Mouse (Mus musculus): ENCODE data around the gene Gucy1b2.
A peak's percentile ranks its signal among the peaks of the same experiment; 100 is the strongest.

The Gucy1b2 gene

GRCm38 (mm10) chr14:62456239-62456747 lies at the start of gene Gucy1b2:
Gene Gucy1b2, minus strand, starts transcription at chr14:62456289.
- no peak for DNase-seq (ENCODE audit: low spot score)

GRCm38 (mm10) chr14:62497391-62497790 lies 41.3 kb upstream of the Gucy1b2 start:
- DNase-seq (ENCODE audit: low spot score) = no peak

- no peak for DNase-seq (ENCODE audit: low spot score)
Measured at GRCm38 (mm10) chr14:62496501-62496900, 40.4 kb upstream of the Gucy1b2 start.

GRCm38 (mm10) chr14:62493456-62493855 lies 37.4 kb upstream of the Gucy1b2 start:
- DNase-seq (ENCODE audit: low spot score) = no peak

- peak; percentile 80 for DNase-seq (ENCODE audit: low spot score)
Measured at GRCm38 (mm10) chr14:62492196-62492850, 36.2 kb upstream of the Gucy1b2 start.

- DNase-seq (ENCODE audit: low spot score) = no peak
Measured at GRCm38 (mm10) chr14:62488270-62488669, 32.2 kb upstream of the Gucy1b2 start.

GRCm38 (mm10) chr14:62481381-62481780 lies 25.3 kb upstream of the Gucy1b2 start:
- DNase-seq (ENCODE audit: low spot score) = no peak

DNA sequence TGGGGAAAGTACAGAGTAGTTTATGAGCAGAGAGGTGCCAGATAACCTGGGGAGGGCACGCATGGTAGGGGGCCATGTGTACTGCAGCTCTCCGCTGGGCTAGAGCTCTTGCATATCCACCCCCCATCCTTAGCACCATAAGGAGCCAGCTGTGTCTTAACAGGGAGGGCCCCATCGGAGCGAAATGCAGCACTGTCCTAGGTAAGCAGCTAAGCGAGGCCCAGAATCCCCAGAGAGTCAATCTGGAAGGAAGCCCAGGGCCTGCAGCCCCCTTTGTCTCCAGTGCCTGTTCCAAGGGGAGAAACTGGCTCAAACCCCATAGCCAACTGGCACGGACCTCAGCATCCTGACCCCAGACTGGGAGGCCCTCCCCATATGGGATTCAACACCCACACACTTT lies 23.3 kb upstream of the Gucy1b2 start:
- no peak for DNase-seq (ENCODE audit: low spot score)

DNA sequence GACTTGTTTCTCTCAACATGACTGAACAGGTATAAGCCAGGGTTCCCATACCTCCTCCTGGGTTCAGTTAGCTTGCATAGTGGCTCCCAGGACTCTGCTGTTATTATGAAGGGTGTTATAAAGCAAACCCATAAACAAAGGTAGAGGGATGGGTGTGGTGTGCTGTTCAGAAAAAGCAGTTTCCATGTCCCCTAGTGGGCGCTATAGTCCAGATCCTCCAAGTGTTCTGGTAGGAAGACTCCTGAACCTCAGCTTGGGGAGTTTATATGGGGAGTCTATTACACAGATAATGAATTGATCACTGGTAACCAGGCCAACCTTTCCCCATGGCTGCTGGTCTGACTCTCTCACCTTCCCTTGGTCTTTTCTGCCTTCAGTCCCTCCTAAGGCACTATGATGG lies 18.4 kb upstream of the Gucy1b2 start:
- DNase-seq (ENCODE audit: low spot score) = no peak

GRCm38 (mm10) chr14:62472061-62472460 lies 16.0 kb upstream of the Gucy1b2 start:
- DNase-seq (ENCODE audit: low spot score) = no peak

DNA sequence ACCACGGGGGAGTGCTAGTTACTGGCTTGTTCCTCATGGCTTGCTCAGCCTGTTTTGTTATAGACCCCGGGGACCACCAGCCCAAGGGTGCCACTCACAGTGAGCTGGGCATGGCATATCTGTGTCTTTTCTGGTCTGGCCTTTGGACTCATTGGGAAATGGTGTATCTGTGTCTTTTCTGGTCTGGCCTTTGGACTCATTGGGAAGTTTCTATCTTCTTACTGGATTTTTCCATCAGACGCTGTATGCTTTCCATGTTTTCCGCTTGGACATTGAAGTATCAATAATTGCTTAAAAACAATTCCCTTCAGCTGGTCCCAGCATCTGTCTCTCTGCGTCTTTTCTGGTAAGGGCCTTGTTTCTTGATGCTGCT lies 12.7 kb upstream of the Gucy1b2 start:
- no peak for DNase-seq (ENCODE audit: low spot score)

DNA sequence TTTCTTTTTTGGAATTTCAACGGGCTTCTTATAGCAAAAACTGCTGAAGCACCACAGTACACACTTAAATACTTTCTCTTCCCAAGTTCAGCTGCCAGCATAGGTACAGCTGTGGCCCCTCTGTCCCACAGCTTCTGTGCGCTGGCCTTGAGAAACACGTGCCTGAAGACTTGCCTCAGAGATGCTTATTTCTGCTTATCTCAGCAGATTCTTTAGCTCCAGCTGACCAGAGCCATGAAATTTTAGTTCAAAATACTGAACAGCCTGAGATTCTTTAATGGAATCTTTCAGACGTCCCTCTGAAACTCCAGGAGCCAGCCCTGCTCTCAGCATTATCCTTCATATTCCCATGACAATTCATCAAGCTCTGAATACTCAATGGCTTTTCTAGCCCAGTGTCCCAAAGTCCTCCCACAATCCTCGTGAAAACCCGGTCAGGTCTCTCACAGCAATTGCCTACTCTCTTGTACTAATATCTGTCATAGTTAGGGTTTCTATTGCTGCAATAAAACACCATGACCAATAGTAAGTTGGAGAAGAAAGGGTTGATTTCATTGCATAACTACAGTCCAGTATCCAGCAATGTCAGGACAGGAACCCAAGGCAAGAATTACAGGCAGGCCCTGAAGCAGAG lies 12.1 kb upstream of the Gucy1b2 start:
- no peak for DNase-seq (ENCODE audit: low spot score)

DNA sequence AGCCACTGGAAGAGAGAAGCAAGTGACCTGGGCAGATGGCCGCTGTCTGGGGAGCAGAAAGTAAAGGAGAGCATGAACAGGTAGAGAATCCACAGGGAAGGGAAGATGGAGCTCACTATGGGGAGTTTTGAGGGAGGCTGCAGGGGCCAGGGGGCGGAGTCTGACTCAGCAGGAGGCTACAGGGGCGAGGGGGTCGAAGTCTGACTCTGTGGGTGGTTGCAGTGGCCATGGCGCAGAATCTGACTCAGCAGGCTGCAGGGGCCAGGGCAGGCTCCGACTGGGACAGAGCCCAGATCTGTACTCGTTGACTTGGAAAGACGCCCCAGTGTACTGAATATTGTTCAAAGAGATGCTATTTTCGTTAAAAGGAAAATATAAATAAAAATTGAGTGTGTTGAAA lies 8.9 kb upstream of the Gucy1b2 start:
- DNase-seq (ENCODE audit: low spot score) = peak; percentile 26

DNA sequence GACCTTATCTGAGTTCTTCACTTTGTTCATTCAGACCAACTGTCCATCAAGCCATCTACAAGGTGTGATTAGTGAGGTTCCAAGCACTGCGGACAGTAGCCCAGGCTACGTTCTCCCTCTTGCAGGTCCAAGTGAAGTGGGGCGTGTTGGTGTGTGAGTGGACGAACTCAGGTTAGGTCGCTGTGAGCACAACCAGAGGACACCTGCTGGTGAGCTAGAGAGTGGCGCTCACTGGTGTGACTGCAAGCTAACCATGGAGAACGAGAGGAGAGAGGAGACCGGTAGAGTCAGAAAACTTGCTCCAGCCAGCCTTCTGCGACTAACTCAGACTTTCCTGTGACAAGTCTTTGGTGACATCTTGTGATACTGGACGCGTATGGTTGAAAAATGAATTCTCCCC lies 3.5 kb upstream of the Gucy1b2 start:
- no peak for DNase-seq (ENCODE audit: low spot score)

GRCm38 (mm10) chr14:62457420-62458181 lies 1.5 kb upstream of the Gucy1b2 start:
- DNase-seq (ENCODE audit: low spot score) = peak; percentile 81

GRCm38 (mm10) chr14:62455570-62455879 lies 564 bp downstream of the Gucy1b2 start:
- no peak for DNase-seq (ENCODE audit: low spot score)

GRCm38 (mm10) chr14:62454760-62455569 lies 1.1 kb downstream of the Gucy1b2 start:
- no peak for DNase-seq (ENCODE audit: low spot score)

DNA sequence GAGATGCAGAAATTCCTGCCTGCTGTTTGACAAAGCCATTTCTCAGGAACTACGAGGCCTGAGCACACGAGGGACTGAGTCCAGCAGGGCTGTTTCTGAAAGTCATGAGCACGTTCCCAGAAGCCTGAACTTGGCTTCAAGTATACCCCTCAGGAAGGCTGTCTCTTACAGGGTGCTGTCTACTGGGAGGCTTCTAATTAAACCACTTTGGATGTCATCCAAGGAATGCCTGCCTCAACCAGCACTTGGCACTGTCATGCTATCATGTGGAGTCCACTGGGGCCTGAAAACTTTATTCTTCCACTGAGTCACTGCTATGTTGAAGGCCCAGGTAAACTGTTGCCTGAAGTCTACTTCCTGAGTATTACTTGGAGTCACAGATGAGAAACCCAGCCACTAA lies 2.0 kb downstream of the Gucy1b2 start:
- no peak for DNase-seq (ENCODE audit: low spot score)

GRCm38 (mm10) chr14:62453276-62453675 lies 2.8 kb downstream of the Gucy1b2 start:
- DNase-seq (ENCODE audit: low spot score) = no peak

DNA sequence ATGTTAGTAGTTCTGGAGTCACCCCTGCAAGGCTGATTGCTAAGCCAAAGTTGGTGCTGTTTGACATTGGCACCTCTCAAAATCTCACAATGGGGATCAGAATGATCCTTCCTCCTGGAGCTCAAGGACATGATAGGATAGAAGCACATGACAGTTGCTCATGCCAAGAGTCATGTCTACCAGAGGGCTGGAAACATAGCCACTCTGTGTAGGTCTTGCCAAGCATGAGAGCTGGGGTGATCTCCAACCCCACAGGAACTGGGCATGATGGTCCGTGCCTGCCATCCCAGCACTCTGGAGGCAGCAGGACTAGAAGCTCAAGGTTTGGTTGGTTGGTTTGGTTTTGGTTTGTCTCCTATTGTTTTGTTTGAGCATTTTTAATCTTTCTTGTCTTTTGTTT lies 5.4 kb downstream of the Gucy1b2 start:
- no peak for DNase-seq (ENCODE audit: low spot score)

DNA sequence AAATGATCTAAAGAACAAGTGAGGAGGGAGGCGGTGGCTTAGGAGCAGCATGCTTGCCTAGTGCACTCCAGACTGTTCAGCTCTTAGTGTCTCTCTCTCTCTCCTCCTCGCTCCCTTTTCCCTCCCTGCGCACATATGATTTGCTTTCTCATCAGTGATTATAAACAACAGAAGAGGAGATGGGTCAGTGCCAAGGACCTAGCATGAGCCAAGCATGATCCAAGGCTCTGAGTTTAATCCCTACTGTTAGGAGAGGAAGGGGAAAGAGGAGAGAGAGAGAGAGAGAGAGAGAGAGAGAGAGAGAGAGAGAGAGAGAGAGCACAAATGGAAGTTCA lies 8.9 kb downstream of the Gucy1b2 start:
- no peak for DNase-seq (ENCODE audit: low spot score)

DNA sequence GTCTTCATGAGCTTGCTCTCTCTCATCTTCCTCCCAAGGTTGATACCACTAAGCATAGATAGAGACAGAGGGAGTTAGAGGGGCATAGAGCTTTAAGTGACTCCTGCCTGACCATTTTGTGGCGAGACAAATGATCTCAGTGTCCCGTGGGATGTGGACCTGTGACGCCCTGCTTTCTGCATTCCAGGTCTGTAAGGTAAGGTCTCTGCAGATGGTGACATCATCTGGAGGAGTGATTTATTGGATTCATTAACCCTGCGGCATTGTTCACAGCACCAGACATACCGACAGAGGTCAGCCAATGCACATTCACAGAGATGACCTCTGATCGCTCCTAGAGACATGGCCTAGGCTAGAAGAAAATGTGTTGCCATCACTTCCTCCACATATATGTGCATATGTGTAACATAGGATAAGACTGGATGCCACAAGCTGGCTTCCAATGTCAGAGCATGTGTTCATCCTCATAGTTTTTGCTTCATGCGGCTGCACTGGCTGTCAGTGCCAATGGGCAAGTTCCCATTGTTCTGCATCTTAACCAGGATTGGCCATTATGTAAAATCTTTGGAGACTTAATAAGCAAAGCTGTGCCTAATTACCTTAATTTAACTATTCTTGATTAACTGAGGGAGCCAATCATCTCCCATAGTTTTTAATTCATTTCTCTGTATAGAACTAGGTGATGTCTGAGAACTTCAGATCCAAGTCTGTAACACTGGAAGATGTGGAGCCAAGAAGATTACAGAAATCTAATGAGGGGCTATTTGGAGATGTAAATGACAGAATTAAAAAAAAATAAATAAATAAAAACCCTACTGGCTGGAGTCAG lies 9.5 kb downstream of the Gucy1b2 start:
- no peak for DNase-seq (ENCODE audit: low spot score)
